Mouse (Mus musculus): Measurements from ENCODE around the gene Mrpl21. TPM values are rescaled to one million over a fixed set of nuclear protein-coding genes. Genes with fewer than 3 reads are reported as not detected.

The Mrpl21 gene
- polyA plus RNA-seq, 1 experiment: 81.2 TPM

GRCm38 (mm10) chr19:3261764-3262525 is 20.8 kb upstream of the Mrpl21 start:
- TF ChIP-seq SRF (IDR thresholded peaks at IDR 0.05; ENCODE audit: control insufficient read depth, insufficient read length, low read depth): no peak
- TF ChIP-seq TCF12 (IDR thresholded peaks at IDR 0.05; ENCODE audit: insufficient read depth, poor library complexity, severe bottlenecking): no peak
- no peak for TF ChIP-seq MYOD1 (IDR thresholded peaks at IDR 0.05; ENCODE audit: control insufficient read depth in 1 of 3, insufficient read length in 2 of 3, low read depth in 2 of 3)
- TF ChIP-seq MYOG (IDR thresholded peaks at IDR 0.05; ENCODE audit: control insufficient read depth in 1 of 3, insufficient read depth in 1 of 3, insufficient read length in 2 of 3, low read depth in 2 of 3): no peak
- TF ChIP-seq TCF3 (IDR thresholded peaks at IDR 0.05; ENCODE audit: insufficient read length, low read depth): no peak
- no peak for TF ChIP-seq REST (IDR thresholded peaks at IDR 0.05; ENCODE audit: insufficient read depth, insufficient read length)
- TF ChIP-seq MAX (IDR thresholded peaks at IDR 0.05; ENCODE audit: low read depth): no peak
- no peak for TF ChIP-seq CEBPB (IDR thresholded peaks at IDR 0.05; ENCODE audit: insufficient read depth, poor library complexity, severe bottlenecking)
- no peak for TF ChIP-seq E2F4 (IDR thresholded peaks at IDR 0.05; ENCODE audit: insufficient read depth)
- TF ChIP-seq USF1 (IDR thresholded peaks at IDR 0.05; ENCODE audit: low read depth): no peak
- no peak for TF ChIP-seq POLR2AphosphoS2 (IDR thresholded peaks at IDR 0.05; ENCODE audit: insufficient read length, low read depth)
- TF ChIP-seq POLR2A (IDR thresholded peaks at IDR 0.05; ENCODE audit: insufficient read length, low read depth): no peak

GRCm38 (mm10) chr19:3264348-3264747 is 18.4 kb upstream of the Mrpl21 start:
- TF ChIP-seq MYOG (IDR thresholded peaks at IDR 0.05; ENCODE audit: control insufficient read depth in 1 of 3, insufficient read depth in 1 of 3, insufficient read length in 2 of 3, low read depth in 2 of 3): no peak
- no peak for TF ChIP-seq TCF12 (IDR thresholded peaks at IDR 0.05; ENCODE audit: insufficient read depth, poor library complexity, severe bottlenecking)
- no peak for TF ChIP-seq SRF (IDR thresholded peaks at IDR 0.05; ENCODE audit: control insufficient read depth, insufficient read length, low read depth)
- H3ac ChIP-seq (ENCODE audit: control insufficient read depth, insufficient read length): no peak overlapping the region
- no peak overlapping the region for H3K4me2 ChIP-seq (ENCODE audit: low read depth)
- H3K36me3 ChIP-seq (ENCODE audit: control insufficient read depth, insufficient read depth): peaks cover 4% of the 10 kb centered on the region
- H3K27me3 ChIP-seq (ENCODE audit: control insufficient read depth, insufficient read depth, insufficient read length): no peaks in the 10 kb centered on the region
- no peak overlapping the region for H3K4me3 ChIP-seq
- no peaks in the 10 kb centered on the region for H3K79me2 ChIP-seq (ENCODE audit: control insufficient read depth, insufficient read depth)

More at GRCm38 (mm10) chr19:3261764-3262525, 20.8 kb upstream of the Mrpl21 start:
- Histone ChIP-seq H3ac (ENCODE audit: control insufficient read depth, insufficient read length) (no peak overlapping the region), H3K36me3 (ENCODE audit: control insufficient read depth, insufficient read depth) (peaks cover 2% of the 10 kb centered on the region), H3K27me3 (ENCODE audit: control insufficient read depth, insufficient read depth, insufficient read length) (no peaks in the 10 kb centered on the region), H3K79me2 (ENCODE audit: control insufficient read depth, insufficient read depth) (no peaks in the 10 kb centered on the region), H3K4me3 (no peak overlapping the region), H3K4me2 (ENCODE audit: low read depth) (no peak overlapping the region)

- TF ChIP-seq USF1 (IDR thresholded peaks at IDR 0.05; ENCODE audit: low read depth) (no peak), MAX (IDR thresholded peaks at IDR 0.05; ENCODE audit: low read depth) (no peak), MYOD1 (IDR thresholded peaks at IDR 0.05; ENCODE audit: control insufficient read depth in 1 of 3, insufficient read length in 2 of 3, low read depth in 2 of 3) (no peak), MYOG (IDR thresholded peaks at IDR 0.05; ENCODE audit: control insufficient read depth in 1 of 3, insufficient read depth in 1 of 3, insufficient read length in 2 of 3, low read depth in 2 of 3) (no peak), CEBPB (IDR thresholded peaks at IDR 0.05; ENCODE audit: insufficient read depth, poor library complexity, severe bottlenecking) (no peak)
- Histone ChIP-seq H3K4me2 (ENCODE audit: low read depth) (no peak overlapping the region), H3ac (ENCODE audit: control insufficient read depth, insufficient read length) (no peak overlapping the region), H3K27me3 (ENCODE audit: control insufficient read depth, insufficient read depth, insufficient read length) (no peaks in the 10 kb centered on the region), H3K79me2 (ENCODE audit: control insufficient read depth, insufficient read depth) (no peaks in the 10 kb centered on the region), H3K36me3 (ENCODE audit: control insufficient read depth, insufficient read depth) (peaks cover 4% of the 10 kb centered on the region), H3K4me3 (no peak overlapping the region)
Measured at GRCm38 (mm10) chr19:3265180-3265579, 17.5 kb upstream of the Mrpl21 start.

GRCm38 (mm10) chr19:3266136-3266535 is 16.6 kb upstream of the Mrpl21 start:
- no peak for TF ChIP-seq SRF (IDR thresholded peaks at IDR 0.05; ENCODE audit: control insufficient read depth, insufficient read length, low read depth)
- no peak for TF ChIP-seq E2F4 (IDR thresholded peaks at IDR 0.05; ENCODE audit: insufficient read depth)
- no peak for TF ChIP-seq POLR2A (IDR thresholded peaks at IDR 0.05; ENCODE audit: insufficient read length, low read depth)
- no peak for TF ChIP-seq REST (IDR thresholded peaks at IDR 0.05; ENCODE audit: insufficient read depth, insufficient read length)
- no peak for TF ChIP-seq MYOD1 (IDR thresholded peaks at IDR 0.05; ENCODE audit: control insufficient read depth in 1 of 3, insufficient read length in 2 of 3, low read depth in 2 of 3)
- TF ChIP-seq MYOG (IDR thresholded peaks at IDR 0.05; ENCODE audit: control insufficient read depth in 1 of 3, insufficient read depth in 1 of 3, insufficient read length in 2 of 3, low read depth in 2 of 3): no peak
- TF ChIP-seq POLR2AphosphoS2 (IDR thresholded peaks at IDR 0.05; ENCODE audit: insufficient read length, low read depth): no peak
- TF ChIP-seq TCF3 (IDR thresholded peaks at IDR 0.05; ENCODE audit: insufficient read length, low read depth): no peak
- TF ChIP-seq CEBPB (IDR thresholded peaks at IDR 0.05; ENCODE audit: insufficient read depth, poor library complexity, severe bottlenecking): no peak
- no peak for TF ChIP-seq MAX (IDR thresholded peaks at IDR 0.05; ENCODE audit: low read depth)
- TF ChIP-seq USF1 (IDR thresholded peaks at IDR 0.05; ENCODE audit: low read depth): no peak
- TF ChIP-seq TCF12 (IDR thresholded peaks at IDR 0.05; ENCODE audit: insufficient read depth, poor library complexity, severe bottlenecking): no peak
- Histone ChIP-seq H3ac (ENCODE audit: control insufficient read depth, insufficient read length) (no peak overlapping the region), H3K4me2 (ENCODE audit: low read depth) (no peak overlapping the region), H3K4me3 (no peak overlapping the region), H3K27me3 (ENCODE audit: control insufficient read depth, insufficient read depth, insufficient read length) (no peaks in the 10 kb centered on the region), H3K36me3 (ENCODE audit: control insufficient read depth, insufficient read depth) (peaks cover 4% of the 10 kb centered on the region), H3K79me2 (ENCODE audit: control insufficient read depth, insufficient read depth) (no peaks in the 10 kb centered on the region)

GRCm38 (mm10) chr19:3266676-3267075 is 16.0 kb upstream of the Mrpl21 start:
- no peak overlapping the region for H3K4me2 ChIP-seq (ENCODE audit: low read depth)

More at GRCm38 (mm10) chr19:3266676-3267075, 16.0 kb upstream of the Mrpl21 start:
- H3K79me2 ChIP-seq (ENCODE audit: control insufficient read depth, insufficient read depth): no peaks in the 10 kb centered on the region
- no peak for TF ChIP-seq TCF12 (IDR thresholded peaks at IDR 0.05; ENCODE audit: insufficient read depth, poor library complexity, severe bottlenecking)
- no peak for TF ChIP-seq CEBPB (IDR thresholded peaks at IDR 0.05; ENCODE audit: insufficient read depth, poor library complexity, severe bottlenecking)
- no peak for TF ChIP-seq REST (IDR thresholded peaks at IDR 0.05; ENCODE audit: insufficient read depth, insufficient read length)
- TF ChIP-seq USF1 (IDR thresholded peaks at IDR 0.05; ENCODE audit: low read depth): no peak
- TF ChIP-seq E2F4 (IDR thresholded peaks at IDR 0.05; ENCODE audit: insufficient read depth): no peak
- TF ChIP-seq MYOG (IDR thresholded peaks at IDR 0.05; ENCODE audit: control insufficient read depth in 1 of 3, insufficient read depth in 1 of 3, insufficient read length in 2 of 3, low read depth in 2 of 3): no peak
- H3ac ChIP-seq (ENCODE audit: control insufficient read depth, insufficient read length): no peak overlapping the region
- H3K36me3 ChIP-seq (ENCODE audit: control insufficient read depth, insufficient read depth): peaks cover 4% of the 10 kb centered on the region
- no peaks in the 10 kb centered on the region for H3K27me3 ChIP-seq (ENCODE audit: control insufficient read depth, insufficient read depth, insufficient read length)
- no peak overlapping the region for H3K4me3 ChIP-seq
